Mouse (Mus musculus) gastrocnemius, postnatal 14 days (tissue): Measurements from ENCODE around the gene Hs3st1. TPM values are rescaled to one million over a fixed set of nuclear protein-coding genes. Genes with fewer than 3 reads are reported as not detected.
A peak's percentile ranks its signal among the peaks of the same experiment; 100 is the strongest.

ENCODE experiments used
- DNase-seq: peaks from one replicate; pipeline ENCODE4 v3.0.0; 2021; ENCODE audit warnings: mixed read lengths
- intact Hi-C: fragments of 180-260 bp; cut with DNase I; formaldehyde crosslinking; loops from one replicate; pipeline ENCODE4 v1.15.1; 2025; ENCODE audit warnings: low total_unique reads
- total RNA-seq, 2 experiments: library from RNA; stranded (reverse); gene quantifications; 2 replicates each; pipeline ENCODE4 v1.2.3; 2021

Gene Hs3st1
- total RNA-seq, 2 experiments from 2014 or later, result 1.9 to 2.8 TPM

- no peak for DNase-seq
- intact Hi-C loops, result loop anchor here (5.0 kb wide), 1 partner anchor 863 kb away; no protein-coding TSS in a partner anchor
Observed at GRCm38 (mm10) chr5:39644827-39645380, 110.4 kb downstream of the Hs3st1 start.

- DNase-seq, result peak; percentile 82
- intact Hi-C loops, result loop anchor here (5.0 kb wide), 1 partner anchor 862 kb away; no protein-coding TSS in a partner anchor
Observed at GRCm38 (mm10) chr5:39643924-39644826, 111.1 kb downstream of the Hs3st1 start.

GRCm38 (mm10) chr5:39643260-39643923 lies 111.9 kb downstream of the Hs3st1 start:
- intact Hi-C loops, result loop anchor here (5.0 kb wide), 1 partner anchor 861 kb away; no protein-coding TSS in a partner anchor
- no peak for DNase-seq

- intact Hi-C loops, result loop anchor here (5.0 kb wide), 1 partner anchor 860 kb away; no protein-coding TSS in a partner anchor
- no peak for DNase-seq
Observed at GRCm38 (mm10) chr5:39642222-39642770, 113.0 kb downstream of the Hs3st1 start.

GRCm38 (mm10) chr5:39639438-39640177 lies 115.7 kb downstream of the Hs3st1 start:
- peak; percentile 48 for DNase-seq
- intact Hi-C loops, result loop anchor here (5.0 kb wide), 1 partner anchor 857 kb away; no protein-coding TSS in a partner anchor

GRCm38 (mm10) chr5:39638926-39639325 lies 116.3 kb downstream of the Hs3st1 start:
- intact Hi-C loops, result no loop called here
- no peak for DNase-seq

- DNase-seq, result no peak
- intact Hi-C loops, result no loop called here
Observed at GRCm38 (mm10) chr5:39637874-39638273, 117.4 kb downstream of the Hs3st1 start.

- DNase-seq, result no peak
- intact Hi-C loops, result no loop called here
Observed at GRCm38 (mm10) chr5:39636090-39636489, 119.2 kb downstream of the Hs3st1 start.

- intact Hi-C loops, result no loop called here
- DNase-seq, result no peak
Observed at GRCm38 (mm10) chr5:39634300-39635047, 120.8 kb downstream of the Hs3st1 start.

GRCm38 (mm10) chr5:39633206-39633605 lies 122.1 kb downstream of the Hs3st1 start:
- DNase-seq, result no peak
- intact Hi-C loops, result no loop called here

- no peak for DNase-seq
- intact Hi-C loops, result no loop called here
Observed at GRCm38 (mm10) chr5:39630841-39631240, 124.4 kb downstream of the Hs3st1 start.

- intact Hi-C loops, result no loop called here
Observed at GRCm38 (mm10) chr5:39625037-39625473, 130.2 kb downstream of the Hs3st1 start.

GRCm38 (mm10) chr5:39624218-39624590 lies 131.1 kb downstream of the Hs3st1 start:
- intact Hi-C loops, result no loop called here
- no peak for DNase-seq

More at GRCm38 (mm10) chr5:39625037-39625473, 130.2 kb downstream of the Hs3st1 start:
- DNase-seq, result no peak

- no peak for DNase-seq
- intact Hi-C loops, result no loop called here
Observed at GRCm38 (mm10) chr5:39623304-39624217, 131.7 kb downstream of the Hs3st1 start.

GRCm38 (mm10) chr5:39620206-39620866 lies 134.9 kb downstream of the Hs3st1 start:
- DNase-seq, result no peak
- intact Hi-C loops, result no loop called here

GRCm38 (mm10) chr5:39617354-39617977 lies 137.8 kb downstream of the Hs3st1 start:
- no peak for DNase-seq
- intact Hi-C loops, result no loop called here
